Mouse (Mus musculus) embryonic fibroblast, embryonic 13.5 days (primary cell): ENCODE data around the gene Sele.

Experiments used
- CTCF ChIP-seq: IDR thresholded peaks from 2 replicates; pipeline ENCODE4 v1.5.1; 2011; ENCODE audit warnings: mild to moderate bottlenecking, control low read depth, low read length, moderate library complexity, borderline replicate concordance; ENCODE audit not compliant: insufficient read depth
- POLR2A ChIP-seq: IDR thresholded peaks from 2 replicates; pipeline ENCODE4 v1.6.1; 2011; ENCODE audit warnings: low read depth, mild to moderate bottlenecking, control low read depth, low read length, moderate library complexity

- TF ChIP-seq CTCF: no peak
- TF ChIP-seq POLR2A: no peak
Measured at GRCm38 (mm10) chr1:164062856-164063255, 14.8 kb downstream of the Sele start.
